Mouse (Mus musculus): ENCODE data around the gene Olfr1512. TPM values are rescaled to one million over a fixed set of nuclear protein-coding genes. Genes with fewer than 3 reads are reported as not detected.

Olfr1512 gene
- total and polyA plus RNA-seq, 2 experiments from 2014 or later, result not detected

- ATAC-seq (ENCODE audit: low FRiP score), result no peak
- no peaks in the 10 kb centered on the region for H3K36me3 ChIP-seq (ENCODE audit: insufficient read depth, low read length)
- TF ChIP-seq CTCF (IDR thresholded peaks at IDR 0.05), result no peak
- H3K27me3 ChIP-seq (ENCODE audit: insufficient read depth, low read length), result no peaks in the 10 kb centered on the region
- H3K4me2 ChIP-seq (ENCODE audit: low read depth, low read length, poor library complexity, severe bottlenecking), result no peak overlapping the region
- DNase-seq (ENCODE audit: low spot score), result no peak
- H3K4me1 ChIP-seq (ENCODE audit: insufficient read depth, low read length), result no peaks in the 10 kb centered on the region
- 91% methylated on average over 3 of the region's 3 CpGs for WGBS
- no peak overlapping the region for H3K27ac ChIP-seq (ENCODE audit: low read depth, low read length)
- H3K4me3 ChIP-seq (ENCODE audit: low read depth, low read length), result no peak overlapping the region
- no peak overlapping the region for H3K9ac ChIP-seq (replicated peaks; ENCODE audit: low read length, poor library complexity, severe bottlenecking)
- no peaks in the 10 kb centered on the region for H3K9me3 ChIP-seq (ENCODE audit: low read length)
Measured at GRCm38 (mm10) chr14:52368741-52369140, 10.2 kb downstream of the Olfr1512 start.

GRCm38 (mm10) chr14:52356308-52356707, 22.7 kb downstream of the Olfr1512 start, which contains the start of gene Olfr1513:
Gene Olfr1513, minus strand, starts transcription at chr14:52356408.
- Histone ChIP-seq H3K4me2 (ENCODE audit: low read depth, low read length, poor library complexity, severe bottlenecking) (no peak within 1 kb of the TSS), H3K27ac (ENCODE audit: low read depth, low read length) (no peak within 1 kb of the TSS), H3K9me3 (ENCODE audit: low read length) (no peaks in the 10 kb centered on the region), H3K4me1 (ENCODE audit: insufficient read depth, low read length) (no peaks in the 10 kb centered on the region), H3K36me3 (ENCODE audit: insufficient read depth, low read length) (no peaks in the 10 kb centered on the region), H3K4me3 (ENCODE audit: low read depth, low read length) (no peak within 1 kb of the TSS), H3K9ac (replicated peaks; ENCODE audit: low read length, poor library complexity, severe bottlenecking) (no peak within 1 kb of the TSS), H3K27me3 (ENCODE audit: insufficient read depth, low read length) (no peaks in the 10 kb centered on the region)
- no peak for TF ChIP-seq CTCF (IDR thresholded peaks at IDR 0.05)
- ATAC-seq (ENCODE audit: low FRiP score) (no peak), DNase-seq (ENCODE audit: low spot score) (no peak)
- 83% methylated on average over 4 of the region's 4 CpGs for WGBS

GRCm38 (mm10) chr14:52339512-52339852, 39.5 kb downstream of the Olfr1512 start:
- ATAC-seq (ENCODE audit: low FRiP score) (0 out of 2 replicates have a peak, but pooled peaks have one; percentile 8), DNase-seq (ENCODE audit: low spot score) (no peak)
- Histone ChIP-seq H3K4me2 (ENCODE audit: low read depth, low read length, poor library complexity, severe bottlenecking) (peak overlapping the region; percentile 46), H3K4me1 (ENCODE audit: insufficient read depth, low read length) (no peaks in the 10 kb centered on the region), H3K9me3 (ENCODE audit: low read length) (no peaks in the 10 kb centered on the region), H3K36me3 (ENCODE audit: insufficient read depth, low read length) (no peaks in the 10 kb centered on the region), H3K27ac (ENCODE audit: low read depth, low read length) (peak overlapping the region; percentile 58), H3K27me3 (ENCODE audit: insufficient read depth, low read length) (no peaks in the 10 kb centered on the region), H3K9ac (replicated peaks; ENCODE audit: low read length, poor library complexity, severe bottlenecking) (0 out of 2 replicates have a peak overlapping the region, but pooled peaks have one; percentile 33), H3K4me3 (ENCODE audit: low read depth, low read length) (peak overlapping the region; percentile 25; the same call in 1 of the 2 replicates)
- no peak for TF ChIP-seq CTCF (IDR thresholded peaks at IDR 0.05)
- 70% methylated on average over 6 of the region's 6 CpGs for WGBS

GRCm38 (mm10) chr14:52338751-52339511, 40.0 kb downstream of the Olfr1512 start:
- H3K27ac ChIP-seq (ENCODE audit: low read depth, low read length), result peak overlapping the region; percentile 58
- TF ChIP-seq CTCF (IDR thresholded peaks at IDR 0.05), result peak; percentile 95
- peak; percentile 78 for ATAC-seq (ENCODE audit: low FRiP score)

GRCm38 (mm10) chr14:52332171-52332570, 46.8 kb downstream of the Olfr1512 start:
- H3K9me3 ChIP-seq (ENCODE audit: low read length), result no peaks in the 10 kb centered on the region
- no peak for ATAC-seq (ENCODE audit: low FRiP score)
- H3K27me3 ChIP-seq (ENCODE audit: insufficient read depth, low read length), result no peaks in the 10 kb centered on the region
- no peak overlapping the region for H3K9ac ChIP-seq (replicated peaks; ENCODE audit: low read length, poor library complexity, severe bottlenecking)
- no peak for DNase-seq (ENCODE audit: low spot score)
- no peak overlapping the region for H3K27ac ChIP-seq (ENCODE audit: low read depth, low read length)
- WGBS, result 23% methylated on average over 3 of the region's 3 CpGs
- no peaks in the 10 kb centered on the region for H3K36me3 ChIP-seq (ENCODE audit: insufficient read depth, low read length)
- no peak overlapping the region for H3K4me3 ChIP-seq (ENCODE audit: low read depth, low read length)
- TF ChIP-seq CTCF (IDR thresholded peaks at IDR 0.05), result no peak
- H3K4me1 ChIP-seq (ENCODE audit: insufficient read depth, low read length), result no peaks in the 10 kb centered on the region
- H3K4me2 ChIP-seq (ENCODE audit: low read depth, low read length, poor library complexity, severe bottlenecking), result no peak overlapping the region

More at GRCm38 (mm10) chr14:52338751-52339511, 40.0 kb downstream of the Olfr1512 start:
- WGBS, result 23% methylated on average over 21 of the region's 21 CpGs
- Histone ChIP-seq H3K27me3 (ENCODE audit: insufficient read depth, low read length) (no peaks in the 10 kb centered on the region), H3K36me3 (ENCODE audit: insufficient read depth, low read length) (no peaks in the 10 kb centered on the region), H3K4me3 (ENCODE audit: low read depth, low read length) (peak overlapping the region; percentile 25), H3K4me1 (ENCODE audit: insufficient read depth, low read length) (no peaks in the 10 kb centered on the region), H3K4me2 (ENCODE audit: low read depth, low read length, poor library complexity, severe bottlenecking) (peak overlapping the region; percentile 46), H3K9ac (replicated peaks; ENCODE audit: low read length, poor library complexity, severe bottlenecking) (0 out of 2 replicates have a peak overlapping the region, but pooled peaks have one; percentile 33), H3K9me3 (ENCODE audit: low read length) (no peaks in the 10 kb centered on the region)
- peak; percentile 91 for DNase-seq (ENCODE audit: low spot score)

- Histone ChIP-seq H3K36me3 (ENCODE audit: insufficient read depth, low read length) (no peaks in the 10 kb centered on the region), H3K4me2 (ENCODE audit: low read depth, low read length, poor library complexity, severe bottlenecking) (no peak overlapping the region), H3K9ac (replicated peaks; ENCODE audit: low read length, poor library complexity, severe bottlenecking) (no peak overlapping the region), H3K27me3 (ENCODE audit: insufficient read depth, low read length) (no peaks in the 10 kb centered on the region), H3K9me3 (ENCODE audit: low read length) (no peaks in the 10 kb centered on the region), H3K4me3 (ENCODE audit: low read depth, low read length) (no peak overlapping the region), H3K4me1 (ENCODE audit: insufficient read depth, low read length) (no peaks in the 10 kb centered on the region; the same call in 1 of the 2 replicates), H3K27ac (ENCODE audit: low read depth, low read length) (peak overlapping the region; percentile 12; the same call in 1 of the 2 replicates)
- 11% methylated on average over 4 of the region's 4 CpGs for WGBS
- no peak for TF ChIP-seq CTCF (IDR thresholded peaks at IDR 0.05)
- ATAC-seq (ENCODE audit: low FRiP score) (no peak), DNase-seq (ENCODE audit: low spot score) (peak; percentile 32)
Measured at GRCm38 (mm10) chr14:52331069-52331750, 47.8 kb downstream of the Olfr1512 start.
